Mouse (Mus musculus) stomach, embryonic 16.5 days (tissue): Measurements from ENCODE around the gene Pced1b. TPM values are rescaled to one million over a fixed set of nuclear protein-coding genes. Genes with fewer than 3 reads are reported as not detected.
A peak's percentile ranks its signal among the peaks of the same experiment; 100 is the strongest.

ENCODE experiments used
- ATAC-seq: fragments of 200-750 bp; cut with Nextera tagmentation; 2 replicates; pipeline ENCODE4 v1.8.0; 2017; ENCODE audit warnings: moderate number of reproducible peaks, moderate TSS enrichment; ENCODE audit not compliant: insufficient read depth, low FRiP score
- H3K27ac ChIP-seq: fragments of 300-500 bp; sonication (generic); 2 replicates; pipeline ENCODE4 v1.5.1; 2014; ENCODE audit warnings: low read length
- H3K27me3 ChIP-seq: fragments of 300-500 bp; sonication (generic); 2 replicates; pipeline ENCODE4 v1.6.1; 2014; ENCODE audit warnings: low read length, control low read depth, mixed read lengths; ENCODE audit not compliant: control insufficient read depth, insufficient read depth
- H3K36me3 ChIP-seq: fragments of 300-500 bp; sonication (generic); 2 replicates; pipeline ENCODE4 v1.6.1; 2014; ENCODE audit warnings: low read length; ENCODE audit not compliant: control insufficient read depth, insufficient read depth
- H3K4me1 ChIP-seq: fragments of 300-500 bp; sonication (generic); 2 replicates; pipeline ENCODE4 v1.6.1; 2014; ENCODE audit warnings: low read length, control low read depth, mixed read lengths; ENCODE audit not compliant: control insufficient read depth, insufficient read depth
- H3K4me2 ChIP-seq: fragments of 300-500 bp; sonication (generic); 2 replicates; pipeline ENCODE4 v1.6.1; 2014; ENCODE audit warnings: low read depth, low read length, mixed read lengths
- H3K4me3 ChIP-seq: fragments of 300-500 bp; sonication (generic); replicated peaks from 2 replicates; pipeline ENCODE4 v1.5.1; 2014; ENCODE audit warnings: mild to moderate bottlenecking, low read length
- H3K9ac ChIP-seq: fragments of 300-500 bp; sonication (generic); 2 replicates; pipeline ENCODE4 v1.6.1; 2014; ENCODE audit warnings: low read length
- H3K9me3 ChIP-seq: fragments of 300-500 bp; sonication (generic); replicated peaks from 2 replicates; pipeline ENCODE4 v1.6.1; 2016; ENCODE audit warnings: low read length, control low read depth; ENCODE audit not compliant: control insufficient read depth
- WGBS: fragments of 180-500 bp; shearing (Covaris S2); extraction: QIAGEN DNeasy Blood & Tissue Kit; methylation state at CpG from one replicate; pipeline ENCODE4 v1.1.7; 2014; 5-methylcytosine and 5-hydroxymethylcytosine counted together
- polyA plus RNA-seq: library from polyadenylated mRNA; unstranded; fragments of >200 nt; fragmentation: Nextera tagmentation; extraction: Ambion mirVana; gene quantifications from 2 replicates; pipeline ENCODE4 v1.2.1, GENCODE M21; 2015

Gene Pced1b
- polyA plus RNA-seq, 1 experiment from 2014 or later: 2.9 TPM

- Histone ChIP-seq H3K27ac (no peak overlapping the region), H3K27me3 (no peaks in the 10 kb centered on the region), H3K4me1 (no peaks in the 10 kb centered on the region), H3K9ac (peak overlapping the region; percentile 26; the same call in 1 of the 2 replicates), H3K4me2 (peak overlapping the region; percentile 48), H3K36me3 (no peaks in the 10 kb centered on the region), H3K4me3 (peak overlapping the region; percentile 16), H3K9me3 (no peaks in the 10 kb centered on the region)
- 14% methylated on average over 17 of the region's 17 CpGs for WGBS
- 0 out of 2 replicates have a peak, but pooled peaks have one; percentile 22 for ATAC-seq
Observed at GRCm38 (mm10) chr15:97338377-97339060, 91.6 kb downstream of the Pced1b start.

- H3K9ac ChIP-seq: no peak overlapping the region
- no peak overlapping the region for H3K4me3 ChIP-seq
Observed at GRCm38 (mm10) chr15:97342336-97342735, 95.4 kb downstream of the Pced1b start.

GRCm38 (mm10) chr15:97342945-97343344 lies 96.0 kb downstream of the Pced1b start:
- no peak overlapping the region for H3K4me3 ChIP-seq
- peak; percentile 65; the same call in 1 of the 2 replicates for ATAC-seq
- H3K27me3 ChIP-seq: no peaks in the 10 kb centered on the region
- H3K9ac ChIP-seq: no peak overlapping the region
- no peak overlapping the region for H3K27ac ChIP-seq
- no peaks in the 10 kb centered on the region for H3K36me3 ChIP-seq
- H3K9me3 ChIP-seq: no peaks in the 10 kb centered on the region
- H3K4me1 ChIP-seq: no peaks in the 10 kb centered on the region
- WGBS: 70% methylated on average over 8 of the region's 8 CpGs
- no peak overlapping the region for H3K4me2 ChIP-seq

More at GRCm38 (mm10) chr15:97342336-97342735, 95.4 kb downstream of the Pced1b start:
- H3K36me3 ChIP-seq: no peaks in the 10 kb centered on the region
- 81% methylated on average over 9 of the region's 9 CpGs for WGBS
- no peaks in the 10 kb centered on the region for H3K4me1 ChIP-seq
- ATAC-seq: no peak
- H3K27ac ChIP-seq: no peak overlapping the region
- H3K4me2 ChIP-seq: no peak overlapping the region
- H3K9me3 ChIP-seq: no peaks in the 10 kb centered on the region
- no peaks in the 10 kb centered on the region for H3K27me3 ChIP-seq

DNA sequence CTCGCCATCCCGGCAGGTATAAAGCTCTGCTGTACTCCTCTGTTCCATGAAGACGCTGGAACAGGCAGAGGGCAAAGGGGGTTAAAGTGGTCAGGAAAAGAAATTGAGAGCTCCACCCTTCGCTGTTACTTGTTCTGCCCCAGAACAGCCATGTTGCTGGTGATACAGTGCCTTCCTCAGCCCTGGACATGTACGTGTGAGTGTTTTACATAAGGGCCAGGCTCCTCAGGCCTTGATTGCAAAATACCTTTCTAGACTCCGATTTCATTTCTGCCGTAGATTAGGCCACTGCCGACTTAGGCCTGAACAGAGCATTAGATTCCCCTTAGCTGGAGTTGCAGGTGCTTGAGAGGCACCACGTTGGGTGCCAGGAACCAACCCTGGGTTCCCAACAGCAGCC lies 97.0 kb downstream of the Pced1b start:
- H3K4me3 ChIP-seq: no peak overlapping the region
- 86% methylated on average over 9 of the region's 9 CpGs for WGBS
- H3K27me3 ChIP-seq: no peaks in the 10 kb centered on the region
- no peaks in the 10 kb centered on the region for H3K4me1 ChIP-seq
- no peak for ATAC-seq
- no peak overlapping the region for H3K4me2 ChIP-seq
- no peaks in the 10 kb centered on the region for H3K36me3 ChIP-seq
- no peaks in the 10 kb centered on the region for H3K9me3 ChIP-seq
- no peak overlapping the region for H3K27ac ChIP-seq
- H3K9ac ChIP-seq: no peak overlapping the region

GRCm38 (mm10) chr15:97345110-97345509 lies 98.2 kb downstream of the Pced1b start:
- H3K9ac ChIP-seq: no peak overlapping the region
- H3K4me1 ChIP-seq: no peaks in the 10 kb centered on the region
- no peaks in the 10 kb centered on the region for H3K36me3 ChIP-seq
- H3K27ac ChIP-seq: no peak overlapping the region
- no peak overlapping the region for H3K4me3 ChIP-seq
- H3K4me2 ChIP-seq: no peak overlapping the region
- ATAC-seq: no peak
- 88% methylated on average over 9 of the region's 9 CpGs for WGBS
- H3K27me3 ChIP-seq: no peaks in the 10 kb centered on the region
- H3K9me3 ChIP-seq: no peaks in the 10 kb centered on the region

DNA sequence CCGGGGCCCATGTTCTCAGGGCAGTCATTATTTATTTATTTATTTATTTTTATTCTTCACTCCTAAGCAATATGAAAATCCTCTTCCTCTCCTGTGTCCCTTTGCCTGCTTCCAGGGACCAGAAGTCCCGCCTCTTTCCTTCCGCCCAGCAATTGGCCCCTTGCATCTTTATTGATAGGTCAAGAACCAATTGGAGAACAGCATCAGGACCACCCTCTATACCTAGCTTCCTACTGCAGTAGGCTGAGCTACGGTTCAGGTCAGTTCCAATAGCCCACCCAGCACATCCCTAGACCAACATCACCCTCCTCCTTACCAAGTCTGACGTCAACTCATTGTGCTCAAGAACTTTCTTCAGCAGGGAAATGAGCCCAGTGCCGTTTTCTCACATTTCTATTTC lies 99.0 kb downstream of the Pced1b start:
- H3K4me2 ChIP-seq: no peak overlapping the region
- no peaks in the 10 kb centered on the region for H3K27me3 ChIP-seq
- no peak overlapping the region for H3K4me3 ChIP-seq
- 83% methylated on average over 6 of the region's 6 CpGs for WGBS
- H3K4me1 ChIP-seq: no peaks in the 10 kb centered on the region
- H3K9ac ChIP-seq: no peak overlapping the region
- no peak overlapping the region for H3K27ac ChIP-seq
- no peaks in the 10 kb centered on the region for H3K9me3 ChIP-seq
- no peaks in the 10 kb centered on the region for H3K36me3 ChIP-seq
- no peak for ATAC-seq

GRCm38 (mm10) chr15:97346413-97346812 lies 99.5 kb downstream of the Pced1b start:
- Histone ChIP-seq H3K4me3 (no peak overlapping the region), H3K9me3 (no peaks in the 10 kb centered on the region), H3K9ac (no peak overlapping the region), H3K27me3 (no peaks in the 10 kb centered on the region), H3K36me3 (no peaks in the 10 kb centered on the region), H3K4me1 (no peaks in the 10 kb centered on the region), H3K4me2 (no peak overlapping the region), H3K27ac (no peak overlapping the region)
- 79% methylated on average over 5 of the region's 5 CpGs for WGBS
- no peak for ATAC-seq

DNA sequence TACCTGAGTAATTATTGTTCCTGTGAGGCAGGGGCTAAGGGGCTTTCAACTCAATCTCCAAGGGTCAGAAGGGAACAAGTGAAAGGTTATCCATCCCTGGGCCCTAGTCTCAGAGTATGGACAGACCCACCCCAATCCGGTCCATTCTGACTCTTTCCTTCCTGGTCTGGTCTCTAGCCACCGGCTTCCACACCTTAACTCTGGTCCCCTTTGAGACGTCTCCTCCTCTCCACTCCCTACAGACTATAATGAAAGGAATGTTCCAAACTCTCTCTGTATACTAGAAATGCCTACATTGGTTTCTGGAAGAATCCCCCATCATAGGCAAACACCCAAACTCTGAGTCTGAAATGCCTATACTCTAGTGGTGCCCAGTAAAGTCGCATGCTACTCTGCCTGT lies 100.0 kb downstream of the Pced1b start:
- WGBS: 84% methylated on average over 4 of the region's 4 CpGs
- ATAC-seq: no peak
- H3K9ac ChIP-seq: no peak overlapping the region
- H3K4me3 ChIP-seq: no peak overlapping the region
- H3K27me3 ChIP-seq: no peaks in the 10 kb centered on the region
- H3K27ac ChIP-seq: no peak overlapping the region
- H3K9me3 ChIP-seq: no peaks in the 10 kb centered on the region
- no peaks in the 10 kb centered on the region for H3K36me3 ChIP-seq
- H3K4me2 ChIP-seq: no peak overlapping the region
- no peaks in the 10 kb centered on the region for H3K4me1 ChIP-seq

DNA sequence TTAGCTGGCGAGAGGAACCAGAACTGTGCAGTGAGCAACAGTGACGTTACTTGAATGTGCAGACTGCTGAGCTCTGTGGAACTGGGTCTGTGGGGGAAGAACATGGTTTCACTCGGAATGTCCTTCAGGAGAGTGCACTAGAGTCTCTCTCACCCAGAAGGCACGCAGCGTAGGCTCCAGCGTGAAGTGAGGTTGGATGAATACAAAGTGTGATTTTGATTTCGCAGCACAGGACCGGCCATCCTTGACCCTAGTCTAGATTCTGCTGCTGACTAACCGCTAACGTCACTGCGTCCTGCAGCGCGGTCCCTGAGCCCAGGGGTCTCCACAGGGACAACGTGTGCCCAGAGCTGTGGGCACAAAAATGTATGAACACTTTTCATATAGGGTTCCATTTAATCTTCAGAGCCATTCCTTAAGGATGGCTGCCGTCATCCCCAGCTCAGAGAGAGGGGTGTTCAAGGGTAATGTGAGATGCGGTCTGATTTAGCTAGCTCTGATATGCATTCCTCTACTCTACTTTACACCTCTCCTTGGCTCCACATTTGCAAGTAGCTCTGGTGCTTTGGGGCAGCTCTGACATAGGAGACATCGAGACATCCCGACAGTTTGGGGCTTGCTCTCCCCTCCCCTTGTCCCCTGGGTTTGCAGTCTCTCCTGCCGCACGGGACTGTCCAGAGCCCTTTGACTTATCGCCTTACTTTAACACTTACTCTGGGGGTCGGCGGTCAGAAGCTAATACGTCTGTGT lies 101.8 kb downstream of the Pced1b start:
- no peaks in the 10 kb centered on the region for H3K36me3 ChIP-seq
- no peaks in the 10 kb centered on the region for H3K4me1 ChIP-seq
- no peak overlapping the region for H3K4me2 ChIP-seq
- H3K27ac ChIP-seq: no peak overlapping the region
- no peak for ATAC-seq
- no peaks in the 10 kb centered on the region for H3K9me3 ChIP-seq
- H3K4me3 ChIP-seq: no peak overlapping the region
- H3K27me3 ChIP-seq: no peaks in the 10 kb centered on the region
- 62% methylated on average over 24 of the region's 24 CpGs for WGBS
- H3K9ac ChIP-seq: no peak overlapping the region
